Comparison of ENCODE assay signal across 10 mouse cellular contexts in genomic region chr16:44617041-44617440, GRCm38 (mm10). TPM values are rescaled to one million over a fixed set of nuclear protein-coding genes. Genes with fewer than 3 reads are reported as not detected.
DNase-seq lines count a peak whose midpoint lies in the region; ATAC-seq and TF ChIP-seq lines count a peak whose summit lies in the region.
"Had no signal": no experiment of that assay in that cellular context is flagged by ENCODE, and none has a peak within 500 bp of the region (broad histone marks: within the 10 kb centered on the region; RNA-seq: fewer than 3 reads in every experiment).

No protein-coding gene starts in this region.

- no peak for TF ChIP-seq POLR2A in limb, embryonic 14.5 days (IDR thresholded peaks at IDR 0.05; ENCODE audit: borderline replicate concordance, extremely low read depth, insufficient read depth, insufficient read length)

- no peak overlapping the region for H3K4me3 ChIP-seq in forebrain, embryonic 10.5 days
- H3K4me3 ChIP-seq in forebrain, embryonic 11.5 days (ENCODE audit: low read depth, low read length) = no peak overlapping the region
- H3K4me3 ChIP-seq in embryonic facial prominence, embryonic 14.5 days (ENCODE audit: low read depth, low read length) = no peak overlapping the region
- H3K4me3 ChIP-seq in limb, embryonic 14.5 days (replicated peaks; ENCODE audit: low read length) = no peak overlapping the region

- H3K27ac ChIP-seq in forebrain, embryonic 10.5 days = peak overlapping the region; percentile 76; the same call in 1 of the 2 replicates
- H3K27ac ChIP-seq in forebrain, embryonic 11.5 days (ENCODE audit: low read depth, low read length) = no peak overlapping the region
- peak overlapping the region; percentile 84 for H3K27ac ChIP-seq in embryonic facial prominence, embryonic 14.5 days (replicated peaks; ENCODE audit: low read depth, low read length)
- peak overlapping the region; percentile 85 for H3K27ac ChIP-seq in limb, embryonic 14.5 days (replicated peaks; ENCODE audit: low read depth, low read length)

- WGBS in forebrain, embryonic 10.5 days = 91% methylated on average over 6 of the region's 6 CpGs
- 87% methylated on average over 6 of the region's 6 CpGs for WGBS in forebrain, embryonic 11.5 days
- 50% methylated on average over 6 of the region's 6 CpGs for WGBS in embryonic facial prominence, embryonic 14.5 days
- WGBS in limb, embryonic 14.5 days = 58% methylated on average over 6 of the region's 6 CpGs

- no peaks in the 10 kb centered on the region for H3K36me3 ChIP-seq in forebrain, embryonic 10.5 days (replicated peaks)
- no peaks in the 10 kb centered on the region for H3K36me3 ChIP-seq in forebrain, embryonic 11.5 days (ENCODE audit: control insufficient read depth, insufficient read depth, low read length)
- H3K36me3 ChIP-seq in embryonic facial prominence, embryonic 14.5 days (ENCODE audit: control insufficient read depth, insufficient read depth, low read length) = no peaks in the 10 kb centered on the region
- H3K36me3 ChIP-seq in limb, embryonic 14.5 days (ENCODE audit: control insufficient read depth, insufficient read depth, low read length) = no peaks in the 10 kb centered on the region

- H3K4me1 ChIP-seq in forebrain, embryonic 10.5 days = peaks cover 32% of the 10 kb centered on the region
- peaks cover 4% of the 10 kb centered on the region for H3K4me1 ChIP-seq in forebrain, embryonic 11.5 days (replicated peaks; ENCODE audit: control insufficient read depth, insufficient read depth, low read length)
- peaks cover 29% of the 10 kb centered on the region for H3K4me1 ChIP-seq in embryonic facial prominence, embryonic 14.5 days (ENCODE audit: control insufficient read depth, insufficient read depth, low read length)
- H3K4me1 ChIP-seq in limb, embryonic 14.5 days (ENCODE audit: control insufficient read depth, insufficient read depth, low read length) = peaks cover 69% of the 10 kb centered on the region

- no peak for ATAC-seq in forebrain, embryonic 11.5 days (replicated peaks; ENCODE audit: low FRiP score)
- ATAC-seq in embryonic facial prominence, embryonic 14.5 days (ENCODE audit: low read depth) = no peak
- ATAC-seq in limb, embryonic 14.5 days (ENCODE audit: low FRiP score, low read depth) = no peak

- H3K9me3 ChIP-seq in forebrain, embryonic 10.5 days = no peaks in the 10 kb centered on the region
- H3K9me3 ChIP-seq in forebrain, embryonic 11.5 days (ENCODE audit: control insufficient read depth, low read length) = no peaks in the 10 kb centered on the region
- H3K9me3 ChIP-seq in embryonic facial prominence, embryonic 14.5 days (ENCODE audit: control insufficient read depth, low read length) = no peaks in the 10 kb centered on the region
- no peaks in the 10 kb centered on the region for H3K9me3 ChIP-seq in limb, embryonic 14.5 days (ENCODE audit: control insufficient read depth, low read length)

- peaks cover 3% of the 10 kb centered on the region; the same call in 1 of the 2 replicates for H3K27me3 ChIP-seq in forebrain, embryonic 10.5 days (ENCODE audit: poor library complexity, severe bottlenecking)
- no peaks in the 10 kb centered on the region for H3K27me3 ChIP-seq in forebrain, embryonic 11.5 days (ENCODE audit: control insufficient read depth, insufficient read depth, low read length)
- H3K27me3 ChIP-seq in embryonic facial prominence, embryonic 14.5 days (replicated peaks; ENCODE audit: control insufficient read depth, insufficient read depth, low read length) = no peaks in the 10 kb centered on the region
- H3K27me3 ChIP-seq in limb, embryonic 14.5 days (ENCODE audit: control insufficient read depth, insufficient read depth, low read length) = no peaks in the 10 kb centered on the region

- DNase-seq in forebrain, embryonic 10.5 days (ENCODE audit: extremely low spot score, low spot score) = no peak
- no peak for DNase-seq in forebrain, embryonic 11.5 days (ENCODE audit: low spot score)
- peak; percentile 65 for DNase-seq in left cerebral cortex, postnatal 4 days
- DNase-seq in left cerebral cortex, postnatal 36 days (ENCODE audit: low spot score in 2 of 2) = no peak
- no peak for DNase-seq in embryonic facial prominence, embryonic 14.5 days (ENCODE audit: low spot score)
- no peak for DNase-seq in limb, embryonic 14.5 days (ENCODE audit: low spot score)
- no peak for DNase-seq in left cerebral cortex, postnatal 10 days (ENCODE audit: extremely low spot score in 1 of 2, low spot score in 2 of 2)
- DNase-seq in adipocyte (ENCODE audit: low spot score) = no peak
- DNase-seq: gastrocnemius, postnatal 10 days; thymus, postnatal 4 days had no signal

- H3K4me2 ChIP-seq in forebrain, embryonic 11.5 days (ENCODE audit: low read depth, low read length, severe bottlenecking) = no peak overlapping the region
- 0 out of 2 replicates have a peak overlapping the region, but pooled peaks have one; percentile 47 for H3K4me2 ChIP-seq in embryonic facial prominence, embryonic 14.5 days (ENCODE audit: low read depth, low read length)
- peak overlapping the region; percentile 44; the same call in 1 of the 2 replicates for H3K4me2 ChIP-seq in limb, embryonic 14.5 days (replicated peaks; ENCODE audit: low read depth, low read length, severe bottlenecking)

- intact Hi-C loops in left cerebral cortex, postnatal 4 days (cut with DNase I) = no loop called here
- intact Hi-C loops in left cerebral cortex, postnatal 36 days (cut with DNase I) = no loop called here
- intact Hi-C loops in left cerebral cortex, postnatal 10 days (cut with DNase I) = loop anchor here (5.0 kb wide), 1 partner anchor 65 kb away; no protein-coding TSS in a partner anchor

- H3K9ac ChIP-seq in forebrain, embryonic 11.5 days (ENCODE audit: low read length) = no peak overlapping the region
- H3K9ac ChIP-seq in embryonic facial prominence, embryonic 14.5 days (ENCODE audit: low read depth, low read length) = no peak overlapping the region
- no peak overlapping the region for H3K9ac ChIP-seq in limb, embryonic 14.5 days (ENCODE audit: low read depth, low read length, severe bottlenecking)

RNA-seq across cellular contexts. Expression of gene Boc, which starts 58.3 kb away (rescaled TPM):
- 25.9 TPM in 2 replicates for polyA plus RNA-seq in forebrain, embryonic 10.5 days (2016; fragmentation: Nextera tagmentation; extraction: Ambion mirVana)
- 35.6 and 35.9 TPM in 2 replicates for polyA plus RNA-seq in forebrain, embryonic 11.5 days (2014; fragmentation: Nextera tagmentation; extraction: Ambion mirVana)
- total RNA-seq in left cerebral cortex, postnatal 4 days (2021) = 10 to 100 TPM; 20.0 to 22.4 TPM
- 10 to 100 TPM; 18.8 to 20.5 TPM for total RNA-seq in left cerebral cortex, postnatal 36 days (2021)
- 34.8 and 43.6 TPM in 2 replicates for polyA plus RNA-seq in embryonic facial prominence, embryonic 14.5 days (2014; fragmentation: Nextera tagmentation; extraction: Ambion mirVana)
- polyA plus RNA-seq in limb, embryonic 14.5 days (2012; rRNA removed) = 91.4 and 121 TPM in 2 replicates
- polyA plus RNA-seq in limb, embryonic 14.5 days (2014; fragmentation: Nextera tagmentation; extraction: Ambion mirVana) = 59.8 and 72.3 TPM in 2 replicates
- 10 to 100 TPM; 20.4 to 21.4 TPM for total RNA-seq in left cerebral cortex, postnatal 10 days (2021)
